In genomic region chr10:123032078-123032646, GRCm38 (mm10) we compare ENCODE assay signal across 18 mouse cellular contexts.
"Had no signal": no experiment of that assay in that cellular context is flagged by ENCODE, and none has a peak within 500 bp of the region (broad histone marks: within the 10 kb centered on the region; RNA-seq: fewer than 3 reads in every experiment).

No protein-coding gene starts in this region.

- H3K4me3 ChIP-seq: lung, embryonic 15.5 days; midbrain, embryonic 10.5 days; midbrain, embryonic 12.5 days; midbrain, embryonic 15.5 days; neural tube, embryonic 13.5 days; neural tube, embryonic 15.5 days had no signal

- H3K4me2 ChIP-seq: lung, embryonic 15.5 days; midbrain, embryonic 12.5 days; midbrain, embryonic 15.5 days; neural tube, embryonic 13.5 days; neural tube, embryonic 15.5 days had no signal

- H3K9me3 ChIP-seq: lung, embryonic 15.5 days; midbrain, embryonic 10.5 days; midbrain, embryonic 12.5 days; midbrain, embryonic 15.5 days; neural tube, embryonic 13.5 days; neural tube, embryonic 15.5 days had no signal

- H3K27me3 ChIP-seq: lung, embryonic 15.5 days; midbrain, embryonic 12.5 days; midbrain, embryonic 15.5 days; neural tube, embryonic 13.5 days; neural tube, embryonic 15.5 days had no signal

- H3K9ac ChIP-seq: liver, postnatal 0 days; lung, embryonic 15.5 days; midbrain, embryonic 12.5 days; midbrain, embryonic 15.5 days; neural tube, embryonic 13.5 days; neural tube, embryonic 15.5 days had no signal

- H3K4me1 ChIP-seq: lung, embryonic 15.5 days; midbrain, embryonic 10.5 days; midbrain, embryonic 12.5 days; midbrain, embryonic 15.5 days; neural tube, embryonic 13.5 days; neural tube, embryonic 15.5 days had no signal

- H3K27ac ChIP-seq: lung, embryonic 15.5 days; midbrain, embryonic 10.5 days; midbrain, embryonic 12.5 days; midbrain, embryonic 15.5 days; neural tube, embryonic 13.5 days; neural tube, embryonic 15.5 days had no signal

- DNase-seq: liver, postnatal 0 days; lung, adult 2 months; lung, postnatal 10 days; lung, postnatal 4 days; retina, postnatal 1 day; right cerebral cortex, adult 18-20 months; right cerebral cortex, postnatal 25 days; right cerebral cortex, postnatal 4 days; spleen, adult 18-20 months; thymus, adult 18-20 months; thymus, postnatal 14 days; thymus, postnatal 36 days had no signal

- ATAC-seq: liver, postnatal 0 days; midbrain, embryonic 15.5 days had no signal
